Mouse (Mus musculus): ENCODE data around the gene Galnt12. TPM values are rescaled to one million over a fixed set of nuclear protein-coding genes. Genes with fewer than 3 reads are reported as not detected.
A peak's percentile ranks its signal among the peaks of the same experiment; 100 is the strongest.

Gene Galnt12
- 57.9 and 59.9 TPM in 2 replicates for polyA plus RNA-seq (2015; fragmentation: Nextera tagmentation; extraction: Ambion mirVana)

- peak; percentile 84 for DNase-seq (ENCODE audit: low spot score)
- Histone ChIP-seq H3K4me3 (ENCODE audit: low read depth, low read length) (peak within 1 kb of the TSS; percentile 69), H3K36me3 (ENCODE audit: control insufficient read depth, insufficient read depth, low read length) (no peaks in the 10 kb centered on the region), H3K27ac (replicated peaks) (peak within 1 kb of the TSS; percentile 75), H3K9ac (ENCODE audit: low read length) (peak within 1 kb of the TSS; percentile 67), H3K4me1 (replicated peaks; ENCODE audit: control insufficient read depth, insufficient read depth) (no peaks in the 10 kb centered on the region), H3K27me3 (ENCODE audit: control insufficient read depth, insufficient read depth, low read length) (no peaks in the 10 kb centered on the region), H3K9me3 (ENCODE audit: control insufficient read depth, low read length) (no peaks in the 10 kb centered on the region), H3K4me2 (replicated peaks; ENCODE audit: low read depth) (peak within 1 kb of the TSS; percentile 99)
- TF ChIP-seq CTCF (IDR thresholded peaks at IDR 0.05; ENCODE audit: low read depth): no peak
- TF ChIP-seq EP300 (optimal IDR thresholded peaks at IDR 0.05): no peak
- WGBS: 2% methylated on average over 68 of the region's 74 CpGs
- peak; percentile 73 for ATAC-seq (ENCODE audit: low FRiP score, low TSS enrichment)
Observed at GRCm38 (mm10) chr4:47091493-47092386, at the start of gene Galnt12. Gene Galnt12 (plus strand): TSS chr4:47091909.

- Histone ChIP-seq H3K9ac (ENCODE audit: low read length) (no peak overlapping the region), H3K4me1 (replicated peaks; ENCODE audit: control insufficient read depth, insufficient read depth) (no peaks in the 10 kb centered on the region), H3K9me3 (ENCODE audit: control insufficient read depth, low read length) (no peaks in the 10 kb centered on the region), H3K27ac (replicated peaks) (no peak overlapping the region), H3K4me3 (ENCODE audit: low read depth, low read length) (no peak overlapping the region), H3K36me3 (ENCODE audit: control insufficient read depth, insufficient read depth, low read length) (peaks cover 2% of the 10 kb centered on the region), H3K4me2 (replicated peaks; ENCODE audit: low read depth) (no peak overlapping the region), H3K27me3 (ENCODE audit: control insufficient read depth, insufficient read depth, low read length) (no peaks in the 10 kb centered on the region)
- TF ChIP-seq CTCF (IDR thresholded peaks at IDR 0.05; ENCODE audit: low read depth) (no peak), EP300 (optimal IDR thresholded peaks at IDR 0.05) (no peak)
- no peak for DNase-seq (ENCODE audit: low spot score)
- ATAC-seq (ENCODE audit: low FRiP score, low TSS enrichment): no peak
- WGBS: 94% methylated on average over 9 of the region's 9 CpGs
Observed at GRCm38 (mm10) chr4:47043866-47044265, 47.8 kb upstream of the Galnt12 start.

GRCm38 (mm10) chr4:47046974-47047373 is 44.7 kb upstream of the Galnt12 start:
- DNase-seq (ENCODE audit: low spot score): peak; percentile 27
- Histone ChIP-seq H3K27ac (replicated peaks) (no peak overlapping the region), H3K36me3 (ENCODE audit: control insufficient read depth, insufficient read depth, low read length) (peaks cover 2% of the 10 kb centered on the region), H3K9ac (ENCODE audit: low read length) (no peak overlapping the region), H3K4me1 (replicated peaks; ENCODE audit: control insufficient read depth, insufficient read depth) (no peaks in the 10 kb centered on the region; the same call in 1 of the 2 replicates), H3K9me3 (ENCODE audit: control insufficient read depth, low read length) (no peaks in the 10 kb centered on the region), H3K27me3 (ENCODE audit: control insufficient read depth, insufficient read depth, low read length) (no peaks in the 10 kb centered on the region), H3K4me2 (replicated peaks; ENCODE audit: low read depth) (no peak overlapping the region), H3K4me3 (ENCODE audit: low read depth, low read length) (no peak overlapping the region)
- TF ChIP-seq EP300 (optimal IDR thresholded peaks at IDR 0.05): no peak
- peak; percentile 61 for TF ChIP-seq CTCF (IDR thresholded peaks at IDR 0.05; ENCODE audit: low read depth)
- 84% methylated on average over 6 of the region's 6 CpGs for WGBS
- ATAC-seq (ENCODE audit: low FRiP score, low TSS enrichment): no peak

DNA sequence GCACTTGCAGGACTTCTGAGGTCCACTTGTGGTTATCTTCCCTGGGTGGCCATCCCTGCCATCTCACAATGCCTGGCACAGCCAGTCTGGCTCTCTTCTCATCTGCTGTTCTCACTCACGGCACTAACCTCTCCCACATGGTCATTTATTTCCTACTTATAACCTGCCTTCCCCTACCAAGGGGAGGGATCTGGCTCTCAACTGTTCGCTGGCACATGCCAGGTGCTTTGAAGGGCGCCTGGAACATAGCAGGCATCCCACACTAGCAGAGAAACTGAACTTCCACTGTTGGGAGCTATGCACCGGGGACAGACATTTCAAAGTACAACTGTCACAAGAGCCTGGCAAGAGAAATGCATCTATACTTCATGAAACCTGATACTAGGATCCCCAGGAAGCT is 43.9 kb upstream of the Galnt12 start:
- H3K36me3 ChIP-seq (ENCODE audit: control insufficient read depth, insufficient read depth, low read length): peaks cover 2% of the 10 kb centered on the region
- H3K9ac ChIP-seq (ENCODE audit: low read length): no peak overlapping the region
- H3K4me2 ChIP-seq (replicated peaks; ENCODE audit: low read depth): no peak overlapping the region
- H3K4me3 ChIP-seq (ENCODE audit: low read depth, low read length): no peak overlapping the region
- ATAC-seq (ENCODE audit: low FRiP score, low TSS enrichment): no peak
- H3K4me1 ChIP-seq (replicated peaks; ENCODE audit: control insufficient read depth, insufficient read depth): no peaks in the 10 kb centered on the region; the same call in 1 of the 2 replicates
- no peak for DNase-seq (ENCODE audit: low spot score)
- TF ChIP-seq EP300 (optimal IDR thresholded peaks at IDR 0.05): no peak
- TF ChIP-seq CTCF (IDR thresholded peaks at IDR 0.05; ENCODE audit: low read depth): no peak
- 65% methylated on average over 4 of the region's 4 CpGs for WGBS
- H3K27ac ChIP-seq (replicated peaks): no peak overlapping the region
- no peaks in the 10 kb centered on the region for H3K9me3 ChIP-seq (ENCODE audit: control insufficient read depth, low read length)
- no peaks in the 10 kb centered on the region for H3K27me3 ChIP-seq (ENCODE audit: control insufficient read depth, insufficient read depth, low read length)

- H3K27ac ChIP-seq (replicated peaks): no peak overlapping the region
- H3K27me3 ChIP-seq (ENCODE audit: control insufficient read depth, insufficient read depth, low read length): no peaks in the 10 kb centered on the region
- H3K9me3 ChIP-seq (ENCODE audit: control insufficient read depth, low read length): no peaks in the 10 kb centered on the region
- H3K36me3 ChIP-seq (ENCODE audit: control insufficient read depth, insufficient read depth, low read length): peaks cover 2% of the 10 kb centered on the region
- H3K4me2 ChIP-seq (replicated peaks; ENCODE audit: low read depth): no peak overlapping the region
- WGBS: 90% methylated on average over 16 of the region's 16 CpGs
- no peak for ATAC-seq (ENCODE audit: low FRiP score, low TSS enrichment)
- TF ChIP-seq CTCF (IDR thresholded peaks at IDR 0.05; ENCODE audit: low read depth) (no peak), EP300 (optimal IDR thresholded peaks at IDR 0.05) (no peak)
- H3K4me3 ChIP-seq (ENCODE audit: low read depth, low read length): no peak overlapping the region
- no peak overlapping the region for H3K9ac ChIP-seq (ENCODE audit: low read length)
- DNase-seq (ENCODE audit: low spot score): no peak
- H3K4me1 ChIP-seq (replicated peaks; ENCODE audit: control insufficient read depth, insufficient read depth): no peaks in the 10 kb centered on the region; the same call in 1 of the 2 replicates
Observed at GRCm38 (mm10) chr4:47049216-47049615, 42.5 kb upstream of the Galnt12 start.

DNA sequence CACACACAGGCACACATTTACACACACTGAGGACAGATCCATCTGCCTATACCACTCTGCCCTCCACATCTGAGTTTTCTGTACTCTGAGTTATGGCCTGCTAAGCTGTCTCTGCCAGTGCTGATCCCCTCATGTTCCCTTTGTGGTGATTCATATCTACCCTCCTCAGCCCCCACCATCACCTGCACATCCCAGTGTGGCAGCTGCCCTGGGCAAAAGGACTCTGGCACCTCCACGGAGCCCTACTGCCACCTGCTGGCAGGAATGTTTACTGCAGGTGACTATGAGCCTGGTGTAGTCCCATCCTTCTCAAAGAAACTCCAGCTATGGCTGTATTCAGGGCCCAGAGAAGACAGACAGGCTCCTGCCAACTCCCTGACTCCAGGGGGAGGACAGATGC is 41.5 kb upstream of the Galnt12 start:
- H3K9ac ChIP-seq (ENCODE audit: low read length): no peak overlapping the region
- peak; percentile 90 for DNase-seq (ENCODE audit: low spot score)
- no peak overlapping the region for H3K27ac ChIP-seq (replicated peaks)
- no peaks in the 10 kb centered on the region for H3K9me3 ChIP-seq (ENCODE audit: control insufficient read depth, low read length)
- H3K4me2 ChIP-seq (replicated peaks; ENCODE audit: low read depth): no peak overlapping the region
- H3K27me3 ChIP-seq (ENCODE audit: control insufficient read depth, insufficient read depth, low read length): no peaks in the 10 kb centered on the region
- H3K4me3 ChIP-seq (ENCODE audit: low read depth, low read length): no peak overlapping the region
- WGBS: 0% methylated on average over 1 of the region's 1 CpGs
- peak; percentile 98 for TF ChIP-seq CTCF (IDR thresholded peaks at IDR 0.05; ENCODE audit: low read depth)
- TF ChIP-seq EP300 (optimal IDR thresholded peaks at IDR 0.05): no peak
- H3K36me3 ChIP-seq (ENCODE audit: control insufficient read depth, insufficient read depth, low read length): peaks cover 2% of the 10 kb centered on the region; the same call in 1 of the 2 replicates
- peak; percentile 70 for ATAC-seq (ENCODE audit: low FRiP score, low TSS enrichment)
- no peaks in the 10 kb centered on the region; the same call in 1 of the 2 replicates for H3K4me1 ChIP-seq (replicated peaks; ENCODE audit: control insufficient read depth, insufficient read depth)

Measured in stomach, postnatal 0 days (tissue).